Mouse (Mus musculus) liver, embryonic 18 days (tissue): ENCODE measurements around the gene Olfr444. TPM values are rescaled to one million over a fixed set of nuclear protein-coding genes. Genes with fewer than 3 reads are reported as not detected.

Experiments used
- polyA plus RNA-seq: library from polyadenylated mRNA; depleted of rRNA; stranded (reverse); fragments of >200 nt; gene quantifications from 2 replicates; pipeline ENCODE4 v1.2.3, GENCODE M21; 2012; rRNA removed

The Olfr444 gene
- polyA plus RNA-seq: not detected in 2 replicates

GRCm38 (mm10) chr6:42948767-42949166 is at the start of gene Olfr444:
Gene Olfr444, plus strand, starts transcription at chr6:42949067.

GRCm38 (mm10) chr6:42908578-42908977 is 40.3 kb upstream of the Olfr444 start, which contains the start of gene Olfr447:
Gene Olfr447, plus strand, starts transcription at chr6:42908878.

GRCm38 (mm10) chr6:42921077-42921476 is 27.8 kb upstream of the Olfr444 start, which contains the start of gene Olfr446:
Gene Olfr446, plus strand, starts transcription at chr6:42921377.

Other genes starting within 250 kb of the Olfr444 start
- gene Tcaf1, start 239.0 kb upstream of the Olfr444 start, polyA plus RNA-seq: 3.1 TPM in 2 replicates
- not detected in 2 replicates for gene Olfr453, start 209.7 kb upstream of the Olfr444 start, polyA plus RNA-seq
- not detected in 2 replicates for gene Olfr38, start 192.7 kb upstream of the Olfr444 start, polyA plus RNA-seq
- not detected in 2 replicates for gene Olfr452, start 164.0 kb upstream of the Olfr444 start, polyA plus RNA-seq
- gene Olfr450, start 137.1 kb upstream of the Olfr444 start, polyA plus RNA-seq: not detected in 2 replicates
- gene Olfr449, start 114.7 kb upstream of the Olfr444 start, polyA plus RNA-seq: not detected in 2 replicates
- not detected in 2 replicates for gene Olfr448, start 58.6 kb upstream of the Olfr444 start, polyA plus RNA-seq
- gene Olfr447, start 40.2 kb upstream of the Olfr444 start, polyA plus RNA-seq: not detected in 2 replicates
- not detected in 2 replicates for gene Olfr446, start 27.7 kb upstream of the Olfr444 start, polyA plus RNA-seq
- gene Olfr441, start 157.3 kb downstream of the Olfr444 start, polyA plus RNA-seq: not detected in 2 replicates
- gene Olfr237-ps1, start 197.5 kb downstream of the Olfr444 start, polyA plus RNA-seq: not detected in 2 replicates
- not detected in 2 replicates for gene Olfr437, start 214.2 kb downstream of the Olfr444 start, polyA plus RNA-seq
- gene Olfr13, start 223.1 kb downstream of the Olfr444 start, polyA plus RNA-seq: not detected in 2 replicates
- not detected in 2 replicates for gene Olfr435, start 248.1 kb downstream of the Olfr444 start, polyA plus RNA-seq